ENCODE assay signal across 21 mouse cellular contexts in genomic region chr7:16766443-16766842, GRCm38 (mm10). TPM values are rescaled to one million over a fixed set of nuclear protein-coding genes. Genes with fewer than 3 reads are reported as not detected.
DNase-seq lines count a peak whose midpoint lies in the region; ATAC-seq and TF ChIP-seq lines count a peak whose summit lies in the region.
"Had no signal": no experiment of that assay in that cellular context is flagged by ENCODE, and none has a peak within 500 bp of the region (broad histone marks: within the 10 kb centered on the region; RNA-seq: fewer than 3 reads in every experiment).

No protein-coding gene starts in this region.

- WGBS in forebrain, embryonic 10.5 days: 28% methylated on average over 2 of the region's 2 CpGs
- 25% methylated on average over 2 of the region's 2 CpGs for WGBS in forebrain, embryonic 15.5 days
- 32% methylated on average over 2 of the region's 2 CpGs for WGBS in midbrain, embryonic 10.5 days
- 13% methylated on average over 2 of the region's 2 CpGs for WGBS in midbrain, embryonic 13.5 days
- WGBS in hindbrain, postnatal 0 days: 18% methylated on average over 2 of the region's 2 CpGs

- H3K9me3 ChIP-seq in forebrain, embryonic 10.5 days: peaks cover 13% of the 10 kb centered on the region
- H3K9me3 ChIP-seq in forebrain, embryonic 15.5 days: no peaks in the 10 kb centered on the region
- H3K9me3 ChIP-seq in midbrain, embryonic 10.5 days (replicated peaks): peaks cover 13% of the 10 kb centered on the region
- H3K9me3 ChIP-seq in midbrain, embryonic 13.5 days: no peaks in the 10 kb centered on the region
- no peaks in the 10 kb centered on the region for H3K9me3 ChIP-seq in hindbrain, postnatal 0 days (ENCODE audit: low read length)
- H3K9me3 ChIP-seq: embryonic facial prominence, embryonic 13.5 days; limb, embryonic 15.5 days; midbrain, embryonic 15.5 days had no signal

- H3K9ac ChIP-seq in forebrain, embryonic 15.5 days (replicated peaks): no peak overlapping the region
- H3K9ac ChIP-seq in midbrain, embryonic 13.5 days (replicated peaks): no peak overlapping the region
- no peak overlapping the region for H3K9ac ChIP-seq in hindbrain, postnatal 0 days (replicated peaks; ENCODE audit: low read length)
- H3K9ac ChIP-seq: embryonic facial prominence, embryonic 13.5 days; limb, embryonic 15.5 days; midbrain, embryonic 15.5 days had no signal

- no peaks in the 10 kb centered on the region for H3K36me3 ChIP-seq in forebrain, embryonic 10.5 days (replicated peaks)
- H3K36me3 ChIP-seq in forebrain, embryonic 15.5 days: no peaks in the 10 kb centered on the region
- H3K36me3 ChIP-seq in midbrain, embryonic 10.5 days: no peaks in the 10 kb centered on the region
- no peaks in the 10 kb centered on the region for H3K36me3 ChIP-seq in midbrain, embryonic 13.5 days
- H3K36me3 ChIP-seq in hindbrain, postnatal 0 days (ENCODE audit: insufficient read depth, low read length): no peaks in the 10 kb centered on the region
- H3K36me3 ChIP-seq: embryonic facial prominence, embryonic 13.5 days; limb, embryonic 15.5 days; midbrain, embryonic 15.5 days had no signal

- H3K27me3 ChIP-seq in forebrain, embryonic 10.5 days (ENCODE audit: poor library complexity, severe bottlenecking): no peaks in the 10 kb centered on the region
- H3K27me3 ChIP-seq in forebrain, embryonic 15.5 days: no peaks in the 10 kb centered on the region
- H3K27me3 ChIP-seq in midbrain, embryonic 10.5 days (ENCODE audit: low read depth, poor library complexity, severe bottlenecking): no peaks in the 10 kb centered on the region
- H3K27me3 ChIP-seq in midbrain, embryonic 13.5 days: no peaks in the 10 kb centered on the region
- no peaks in the 10 kb centered on the region for H3K27me3 ChIP-seq in hindbrain, postnatal 0 days (ENCODE audit: insufficient read depth, low read length)
- H3K27me3 ChIP-seq: embryonic facial prominence, embryonic 13.5 days; limb, embryonic 15.5 days; midbrain, embryonic 15.5 days had no signal

- TF ChIP-seq CTCF in layer of hippocampus, adult 2 months (conservative IDR thresholded peaks at IDR 0.05): no peak
- no peak for TF ChIP-seq CTCF in hindbrain, postnatal 0 days (IDR thresholded peaks at IDR 0.05; ENCODE audit: low read depth)

- H3K27ac ChIP-seq in forebrain, embryonic 10.5 days: peak overlapping the region; percentile 48
- H3K27ac ChIP-seq in forebrain, embryonic 15.5 days (replicated peaks): no peak overlapping the region
- H3K27ac ChIP-seq in midbrain, embryonic 10.5 days (replicated peaks): no peak overlapping the region
- H3K27ac ChIP-seq in midbrain, embryonic 13.5 days: no peak overlapping the region
- no peak overlapping the region for H3K27ac ChIP-seq in layer of hippocampus, adult 2 months
- no peak overlapping the region for H3K27ac ChIP-seq in hindbrain, postnatal 0 days
- H3K27ac ChIP-seq: embryonic facial prominence, embryonic 13.5 days; limb, embryonic 15.5 days; midbrain, embryonic 15.5 days had no signal

- DNase-seq in forebrain, embryonic 10.5 days (ENCODE audit: extremely low spot score, low spot score): no peak
- DNase-seq in midbrain, embryonic 10.5 days (ENCODE audit: low spot score): peak; percentile 22
- DNase-seq in thymus, adult 18-20 months: peak; percentile 56 to 77
- no peak for DNase-seq in layer of hippocampus, adult 2 months (ENCODE audit: low spot score in 2 of 2)
- DNase-seq in frontal cortex, postnatal 10 days (ENCODE audit: low spot score in 2 of 2): no peak
- DNase-seq in hindbrain, postnatal 0 days (ENCODE audit: low spot score): no peak
- DNase-seq: cerebellum, postnatal 25 days; gastrocnemius, postnatal 25 days; kidney, adult 8-10 months; kidney, postnatal 36 days had no signal

- peaks cover 17% of the 10 kb centered on the region for H3K4me1 ChIP-seq in forebrain, embryonic 10.5 days
- no peaks in the 10 kb centered on the region for H3K4me1 ChIP-seq in forebrain, embryonic 15.5 days
- H3K4me1 ChIP-seq in midbrain, embryonic 10.5 days: peaks cover 14% of the 10 kb centered on the region
- H3K4me1 ChIP-seq in midbrain, embryonic 13.5 days (replicated peaks): peaks cover 6% of the 10 kb centered on the region; the same call in 1 of the 2 replicates
- H3K4me1 ChIP-seq in hindbrain, postnatal 0 days (ENCODE audit: insufficient read depth, low read length): no peaks in the 10 kb centered on the region
- H3K4me1 ChIP-seq: midbrain, embryonic 15.5 days had no signal

- no peak for ATAC-seq in forebrain, embryonic 15.5 days (replicated peaks)
- no peak for ATAC-seq in midbrain, embryonic 13.5 days
- no peak for ATAC-seq in hindbrain, postnatal 0 days
- ATAC-seq: midbrain, embryonic 15.5 days had no signal

- no peak overlapping the region for H3K4me2 ChIP-seq in forebrain, embryonic 15.5 days (replicated peaks)
- no peak overlapping the region for H3K4me2 ChIP-seq in midbrain, embryonic 13.5 days (replicated peaks)
- no peak overlapping the region for H3K4me2 ChIP-seq in hindbrain, postnatal 0 days (ENCODE audit: low read depth, low read length)
- H3K4me2 ChIP-seq: embryonic facial prominence, embryonic 13.5 days; limb, embryonic 15.5 days; midbrain, embryonic 15.5 days had no signal

- no peak overlapping the region for H3K4me3 ChIP-seq in forebrain, embryonic 10.5 days
- no peak overlapping the region for H3K4me3 ChIP-seq in forebrain, embryonic 15.5 days
- no peak overlapping the region for H3K4me3 ChIP-seq in midbrain, embryonic 10.5 days
- H3K4me3 ChIP-seq in midbrain, embryonic 13.5 days (replicated peaks): no peak overlapping the region
- no peak overlapping the region for H3K4me3 ChIP-seq in layer of hippocampus, adult 2 months
- H3K4me3 ChIP-seq in hindbrain, postnatal 0 days (ENCODE audit: low read length): no peak overlapping the region
- H3K4me3 ChIP-seq: embryonic facial prominence, embryonic 13.5 days; limb, embryonic 15.5 days; midbrain, embryonic 15.5 days had no signal

RNA-seq across cellular contexts. Expression of gene Slc1a5, which starts 14.7 kb away (rescaled TPM):
- polyA plus RNA-seq in forebrain, embryonic 10.5 days (2016; fragmentation: Nextera tagmentation; extraction: Ambion mirVana): 44.3 and 46.2 TPM in 2 replicates
- polyA plus RNA-seq in forebrain, embryonic 15.5 days (2015; fragmentation: Nextera tagmentation; extraction: Ambion mirVana): 10.0 and 13.6 TPM in 2 replicates
- polyA plus RNA-seq in midbrain, embryonic 10.5 days (2016; fragmentation: Nextera tagmentation; extraction: Ambion mirVana): 40.1 and 40.4 TPM in 2 replicates
- 13.8 and 14.9 TPM in 2 replicates for polyA plus RNA-seq in midbrain, embryonic 13.5 days (2015; fragmentation: Nextera tagmentation; extraction: Ambion mirVana)
- total RNA-seq in layer of hippocampus, adult 2 months (2021): 1 to 10 TPM; 3.5 to 4.7 TPM
- total RNA-seq in hindbrain, postnatal 0 days (2014; rRNA removed): 18.1 and 19.2 TPM in 2 replicates
- polyA plus RNA-seq in hindbrain, postnatal 0 days (2015; fragmentation: Nextera tagmentation; extraction: Ambion mirVana): 9.5 and 9.7 TPM in 2 replicates

RNA-seq across cellular contexts. Expression of gene Ap2s1, which starts 28.2 kb away (rescaled TPM):
- polyA plus RNA-seq in forebrain, embryonic 10.5 days (2016; fragmentation: Nextera tagmentation; extraction: Ambion mirVana): 249 and 254 TPM in 2 replicates
- polyA plus RNA-seq in forebrain, embryonic 15.5 days (2015; fragmentation: Nextera tagmentation; extraction: Ambion mirVana): 395 and 401 TPM in 2 replicates
- 278 and 281 TPM in 2 replicates for polyA plus RNA-seq in midbrain, embryonic 10.5 days (2016; fragmentation: Nextera tagmentation; extraction: Ambion mirVana)
- polyA plus RNA-seq in midbrain, embryonic 13.5 days (2015; fragmentation: Nextera tagmentation; extraction: Ambion mirVana): 360 and 361 TPM in 2 replicates
- total RNA-seq in layer of hippocampus, adult 2 months (2021): 100 to 1,000 TPM; 237 to 271 TPM
- total RNA-seq in hindbrain, postnatal 0 days (2014; rRNA removed): 556 and 619 TPM in 2 replicates
- 501 and 524 TPM in 2 replicates for polyA plus RNA-seq in hindbrain, postnatal 0 days (2015; fragmentation: Nextera tagmentation; extraction: Ambion mirVana)

RNA-seq across cellular contexts. Expression of gene Ceacam9, which starts 44.7 kb away (rescaled TPM):
- polyA plus RNA-seq in forebrain, embryonic 10.5 days (2016; fragmentation: Nextera tagmentation; extraction: Ambion mirVana): not detected in 2 replicates
- 0.13 and 0.18 TPM in 2 replicates for polyA plus RNA-seq in forebrain, embryonic 15.5 days (2015; fragmentation: Nextera tagmentation; extraction: Ambion mirVana)
- polyA plus RNA-seq in midbrain, embryonic 10.5 days (2016; fragmentation: Nextera tagmentation; extraction: Ambion mirVana): not detected in 2 replicates
- polyA plus RNA-seq in midbrain, embryonic 13.5 days (2015; fragmentation: Nextera tagmentation; extraction: Ambion mirVana): 0.14 TPM in 1 of 2 replicates, not detected in the other
- total RNA-seq in layer of hippocampus, adult 2 months (2021): not detected
- not detected in 2 replicates for total RNA-seq in hindbrain, postnatal 0 days (2014; rRNA removed)
- 0.67 and 0.68 TPM in 2 replicates for polyA plus RNA-seq in hindbrain, postnatal 0 days (2015; fragmentation: Nextera tagmentation; extraction: Ambion mirVana)
- total RNA-seq: gastrocnemius, postnatal 25 days; heart, adult 8-10 months; heart, postnatal 25 days; layer of hippocampus, postnatal 10 days; left cerebral cortex, postnatal 10 days had no signal
- polyA plus RNA-seq: embryonic facial prominence, embryonic 13.5 days; limb, embryonic 15.5 days; liver, embryonic 16.5 days; stomach, embryonic 14.5 days had no signal

RNA-seq across cellular contexts. Expression of gene Strn4, which starts 49.2 kb away (rescaled TPM):
- polyA plus RNA-seq in forebrain, embryonic 10.5 days (2016; fragmentation: Nextera tagmentation; extraction: Ambion mirVana): 120 and 122 TPM in 2 replicates
- polyA plus RNA-seq in forebrain, embryonic 15.5 days (2015; fragmentation: Nextera tagmentation; extraction: Ambion mirVana): 185 and 193 TPM in 2 replicates
- polyA plus RNA-seq in midbrain, embryonic 10.5 days (2016; fragmentation: Nextera tagmentation; extraction: Ambion mirVana): 108 and 137 TPM in 2 replicates
- polyA plus RNA-seq in midbrain, embryonic 13.5 days (2015; fragmentation: Nextera tagmentation; extraction: Ambion mirVana): 184 and 186 TPM in 2 replicates
- 100 to 1,000 TPM; 286 to 314 TPM for total RNA-seq in layer of hippocampus, adult 2 months (2021)
- total RNA-seq in hindbrain, postnatal 0 days (2014; rRNA removed): 234 and 248 TPM in 2 replicates
- polyA plus RNA-seq in hindbrain, postnatal 0 days (2015; fragmentation: Nextera tagmentation; extraction: Ambion mirVana): 128 and 141 TPM in 2 replicates

RNA-seq across cellular contexts. Expression of gene Fkrp, which starts 50.1 kb away (rescaled TPM):
- 26.3 and 27.2 TPM in 2 replicates for polyA plus RNA-seq in forebrain, embryonic 10.5 days (2016; fragmentation: Nextera tagmentation; extraction: Ambion mirVana)
- polyA plus RNA-seq in forebrain, embryonic 15.5 days (2015; fragmentation: Nextera tagmentation; extraction: Ambion mirVana): 28.2 and 29.0 TPM in 2 replicates
- 28.3 and 32.9 TPM in 2 replicates for polyA plus RNA-seq in midbrain, embryonic 10.5 days (2016; fragmentation: Nextera tagmentation; extraction: Ambion mirVana)
- polyA plus RNA-seq in midbrain, embryonic 13.5 days (2015; fragmentation: Nextera tagmentation; extraction: Ambion mirVana): 43.9 and 46.1 TPM in 2 replicates
- total RNA-seq in layer of hippocampus, adult 2 months (2021): 10 to 100 TPM; 46.7 to 49.5 TPM
- total RNA-seq in hindbrain, postnatal 0 days (2014; rRNA removed): 63.1 and 73.8 TPM in 2 replicates
- polyA plus RNA-seq in hindbrain, postnatal 0 days (2015; fragmentation: Nextera tagmentation; extraction: Ambion mirVana): 45.2 and 45.4 TPM in 2 replicates

Comparison
In these comparisons a context has a peak if more than half of its experiments do, and no peak if none do; other contexts are left out.
1. DNase-seq: peak in midbrain, embryonic 10.5 days (single experiment) and thymus, adult 18-20 months (2 of 2); none in forebrain, embryonic 10.5 days (single experiment), layer of hippocampus, adult 2 months (0 of 2), frontal cortex, postnatal 10 days (0 of 2) and hindbrain, postnatal 0 days (single experiment).